Mouse (Mus musculus): ENCODE data around the gene Rapgef6. TPM values are rescaled to one million over a fixed set of nuclear protein-coding genes. Genes with fewer than 3 reads are reported as not detected.
"Not testable (repeated sequence)": the region's sequence is repeated elsewhere in the genome, so short reads cannot be mapped to it uniquely, and the experiment has no call there.

Rapgef6 gene
- polyA plus RNA-seq, 1 experiment from 2014 or later: 29.6 TPM

- 83% methylated on average over 8 of the region's 8 CpGs for WGBS
- Histone ChIP-seq H3K4me3 (peak overlapping the region; percentile 9; the same call in 1 of the 2 replicates), H3K36me3 (no peaks in the 10 kb centered on the region), H3K27me3 (ENCODE audit: insufficient read depth, poor library complexity, severe bottlenecking) (no peaks in the 10 kb centered on the region), H3K9me3 (no peaks in the 10 kb centered on the region), H3K4me1 (replicated peaks) (no peaks in the 10 kb centered on the region), H3K27ac (no peak overlapping the region; the same call in 1 of the 2 replicates)
- no peak for DNase-seq (ENCODE audit: low spot score)
Measured at GRCm38 (mm10) chr11:54595905-54596555, 73.4 kb downstream of the Rapgef6 start.

DNA sequence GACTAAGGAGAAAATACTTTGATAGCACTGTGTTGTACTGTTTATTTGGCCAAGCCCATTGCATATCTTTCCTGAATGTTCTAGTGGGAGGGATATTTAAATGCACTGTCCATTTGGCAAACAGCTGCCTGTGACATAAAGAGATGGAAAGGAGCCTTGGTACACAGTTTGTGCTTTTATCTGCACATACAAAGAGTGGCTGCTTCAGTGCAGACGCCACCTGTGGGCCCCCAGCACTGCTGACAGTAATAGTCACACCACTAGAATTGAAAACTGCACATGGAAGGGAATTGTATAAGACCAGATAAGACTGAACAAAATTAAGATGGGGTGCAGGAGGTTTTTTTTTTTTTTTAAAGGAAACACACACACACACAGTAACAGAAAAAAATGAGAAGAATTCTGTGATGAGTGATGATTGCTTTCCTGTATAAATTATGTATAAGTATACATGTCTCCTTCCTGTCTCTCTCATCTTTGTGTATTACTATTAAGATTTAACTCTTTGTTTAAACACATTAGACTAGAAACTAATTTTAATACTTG, 75.3 kb downstream of the Rapgef6 start:
- Histone ChIP-seq H3K27ac (no peak overlapping the region), H3K4me1 (replicated peaks) (no peaks in the 10 kb centered on the region), H3K4me3 (0 out of 2 replicates have a peak overlapping the region, but pooled peaks have one; percentile 1), H3K27me3 (ENCODE audit: insufficient read depth, poor library complexity, severe bottlenecking) (no peaks in the 10 kb centered on the region), H3K36me3 (no peaks in the 10 kb centered on the region), H3K9me3 (no peaks in the 10 kb centered on the region)
- no peak for DNase-seq (ENCODE audit: low spot score)
- 70% methylated on average over 1 of the region's 1 CpGs for WGBS

DNA sequence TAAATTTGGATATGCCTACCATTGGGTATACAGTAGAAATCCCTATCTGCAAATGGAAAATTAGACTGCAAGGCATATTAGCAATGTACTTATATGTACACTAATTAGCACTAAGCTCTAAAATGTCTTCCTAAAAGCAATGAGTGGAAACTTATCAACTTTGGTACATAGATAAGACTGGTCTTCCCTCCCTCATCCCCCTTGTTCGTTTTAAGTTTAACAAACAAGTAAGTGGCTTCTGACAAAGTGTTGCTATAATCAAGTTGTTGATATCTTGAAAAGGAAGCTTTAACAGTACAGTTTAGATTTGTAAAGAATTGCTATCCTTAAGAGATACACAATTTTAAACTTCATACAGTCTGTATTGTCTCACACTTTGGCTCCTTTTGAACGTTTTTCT, 78.5 kb downstream of the Rapgef6 start:
- Histone ChIP-seq H3K4me3 (no peak overlapping the region), H3K27ac (no peak overlapping the region), H3K9me3 (no peaks in the 10 kb centered on the region), H3K4me1 (replicated peaks) (no peaks in the 10 kb centered on the region), H3K27me3 (ENCODE audit: insufficient read depth, poor library complexity, severe bottlenecking) (no peaks in the 10 kb centered on the region), H3K36me3 (no peaks in the 10 kb centered on the region)
- no peak for DNase-seq (ENCODE audit: low spot score)
- 87% methylated on average over 2 of the region's 2 CpGs for WGBS

DNA sequence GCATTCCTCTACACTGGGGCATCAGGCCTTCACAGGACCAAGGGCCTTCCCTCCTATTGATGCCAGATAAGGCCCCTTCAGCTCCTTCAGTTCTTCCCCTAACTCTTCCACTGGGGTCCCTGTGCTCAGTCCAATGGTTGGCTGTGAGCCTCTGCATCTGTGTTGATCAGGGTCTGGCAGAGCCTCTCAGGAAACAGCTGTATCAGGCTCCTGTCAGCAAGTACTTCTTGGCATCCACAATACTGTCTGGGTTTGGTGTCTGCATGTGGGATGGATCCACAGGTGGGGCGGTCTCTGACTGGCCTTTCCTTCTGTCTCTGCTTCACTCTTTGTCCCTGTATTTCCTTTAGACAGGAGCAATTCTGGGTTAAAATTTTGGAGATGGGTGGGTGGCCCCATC, 80.1 kb downstream of the Rapgef6 start:
- not testable (repeated sequence) for H3K36me3 ChIP-seq; DNase-seq (ENCODE audit: low spot score); H3K27me3 ChIP-seq (ENCODE audit: insufficient read depth, poor library complexity, severe bottlenecking); H3K27ac ChIP-seq; H3K9me3 ChIP-seq; H3K4me3 ChIP-seq; H3K4me1 ChIP-seq (replicated peaks)
- WGBS: 94% methylated on average over 1 of the region's 1 CpGs

DNA sequence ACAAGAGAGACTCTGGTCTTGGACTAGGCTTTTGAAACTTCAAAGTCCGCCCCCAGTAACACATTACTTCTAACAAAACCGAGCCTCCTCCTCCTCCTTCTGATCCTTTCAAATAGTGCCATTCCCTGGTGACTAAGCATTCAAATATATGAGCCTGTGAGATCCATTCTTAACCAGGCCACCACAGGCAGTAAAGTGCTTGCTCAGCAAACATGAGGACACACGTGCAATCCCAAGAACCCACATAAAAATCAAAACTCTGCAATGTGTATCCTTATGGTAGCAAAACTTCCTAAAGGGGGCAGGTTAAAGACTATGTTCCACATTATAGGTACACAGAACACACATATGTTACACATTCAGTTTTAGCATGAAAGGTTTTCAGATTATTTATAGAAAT, 81.8 kb downstream of the Rapgef6 start:
- Histone ChIP-seq H3K4me1 (replicated peaks) (no peaks in the 10 kb centered on the region), H3K9me3 (no peaks in the 10 kb centered on the region), H3K27ac (no peak overlapping the region), H3K36me3 (no peaks in the 10 kb centered on the region), H3K27me3 (ENCODE audit: insufficient read depth, poor library complexity, severe bottlenecking) (no peaks in the 10 kb centered on the region), H3K4me3 (no peak overlapping the region)
- 81% methylated on average over 3 of the region's 3 CpGs for WGBS
- no peak for DNase-seq (ENCODE audit: low spot score)

- Histone ChIP-seq H3K27me3 (ENCODE audit: insufficient read depth, poor library complexity, severe bottlenecking) (no peaks in the 10 kb centered on the region), H3K36me3 (no peaks in the 10 kb centered on the region), H3K9me3 (no peaks in the 10 kb centered on the region), H3K27ac (no peak overlapping the region), H3K4me3 (no peak overlapping the region), H3K4me1 (replicated peaks) (no peaks in the 10 kb centered on the region)
- DNase-seq (ENCODE audit: low spot score): no peak
Measured at GRCm38 (mm10) chr11:54613628-54614027, 91.0 kb downstream of the Rapgef6 start.

GRCm38 (mm10) chr11:54614560-54614959, 91.9 kb downstream of the Rapgef6 start:
- no peak for DNase-seq (ENCODE audit: low spot score)
- no peak overlapping the region for H3K4me3 ChIP-seq
- no peaks in the 10 kb centered on the region for H3K9me3 ChIP-seq
- WGBS: 93% methylated on average over 1 of the region's 1 CpGs
- H3K36me3 ChIP-seq: no peaks in the 10 kb centered on the region
- no peak overlapping the region for H3K27ac ChIP-seq
- H3K4me1 ChIP-seq (replicated peaks): no peaks in the 10 kb centered on the region
- H3K27me3 ChIP-seq (ENCODE audit: insufficient read depth, poor library complexity, severe bottlenecking): no peaks in the 10 kb centered on the region

- WGBS: 79% methylated on average over 2 of the region's 2 CpGs
Measured at GRCm38 (mm10) chr11:54618841-54619240, 96.2 kb downstream of the Rapgef6 start.

GRCm38 (mm10) chr11:54621725-54622124, 99.1 kb downstream of the Rapgef6 start:
- H3K36me3 ChIP-seq: peaks cover 8% of the 10 kb centered on the region
- 95% methylated on average over 2 of the region's 2 CpGs for WGBS
- DNase-seq (ENCODE audit: low spot score): no peak
- H3K4me3 ChIP-seq: no peak overlapping the region
- no peaks in the 10 kb centered on the region for H3K4me1 ChIP-seq (replicated peaks)
- H3K9me3 ChIP-seq: no peaks in the 10 kb centered on the region
- H3K27ac ChIP-seq: no peak overlapping the region
- no peaks in the 10 kb centered on the region for H3K27me3 ChIP-seq (ENCODE audit: insufficient read depth, poor library complexity, severe bottlenecking)

More at GRCm38 (mm10) chr11:54618841-54619240, 96.2 kb downstream of the Rapgef6 start:
- DNase-seq (ENCODE audit: low spot score): no peak
- Histone ChIP-seq H3K27ac (no peak overlapping the region), H3K9me3 (no peaks in the 10 kb centered on the region), H3K4me3 (no peak overlapping the region), H3K4me1 (replicated peaks) (no peaks in the 10 kb centered on the region), H3K36me3 (peaks cover 7% of the 10 kb centered on the region), H3K27me3 (ENCODE audit: insufficient read depth, poor library complexity, severe bottlenecking) (no peaks in the 10 kb centered on the region)

GRCm38 (mm10) chr11:54626905-54627304, 104.3 kb downstream of the Rapgef6 start:
- H3K27me3 ChIP-seq (ENCODE audit: insufficient read depth, poor library complexity, severe bottlenecking): no peaks in the 10 kb centered on the region

GRCm38 (mm10) chr11:54646420-54646819, 123.8 kb downstream of the Rapgef6 start:
- no peaks in the 10 kb centered on the region for H3K27me3 ChIP-seq (ENCODE audit: insufficient read depth, poor library complexity, severe bottlenecking)
- no peak for DNase-seq (ENCODE audit: low spot score)
- 95% methylated on average over 4 of the region's 4 CpGs for WGBS
- peaks cover 57% of the 10 kb centered on the region for H3K36me3 ChIP-seq
- no peak overlapping the region for H3K4me3 ChIP-seq
- H3K9me3 ChIP-seq: no peaks in the 10 kb centered on the region
- no peaks in the 10 kb centered on the region for H3K4me1 ChIP-seq (replicated peaks)
- no peak overlapping the region for H3K27ac ChIP-seq

More at GRCm38 (mm10) chr11:54626905-54627304, 104.3 kb downstream of the Rapgef6 start:
- no peak for DNase-seq (ENCODE audit: low spot score)
- Histone ChIP-seq H3K4me1 (replicated peaks) (no peaks in the 10 kb centered on the region), H3K36me3 (peaks cover 18% of the 10 kb centered on the region), H3K9me3 (no peaks in the 10 kb centered on the region), H3K27ac (no peak overlapping the region), H3K4me3 (no peak overlapping the region)
- WGBS: 91% methylated on average over 1 of the region's 1 CpGs

- peaks cover 43% of the 10 kb centered on the region for H3K36me3 ChIP-seq
- no peak overlapping the region for H3K4me3 ChIP-seq
- H3K4me1 ChIP-seq (replicated peaks): no peaks in the 10 kb centered on the region
- no peak overlapping the region for H3K27ac ChIP-seq
- H3K27me3 ChIP-seq (ENCODE audit: insufficient read depth, poor library complexity, severe bottlenecking): no peaks in the 10 kb centered on the region
- no peak for DNase-seq (ENCODE audit: low spot score)
- H3K9me3 ChIP-seq: no peaks in the 10 kb centered on the region
Measured at GRCm38 (mm10) chr11:54648573-54648972, 125.9 kb downstream of the Rapgef6 start.

DNA sequence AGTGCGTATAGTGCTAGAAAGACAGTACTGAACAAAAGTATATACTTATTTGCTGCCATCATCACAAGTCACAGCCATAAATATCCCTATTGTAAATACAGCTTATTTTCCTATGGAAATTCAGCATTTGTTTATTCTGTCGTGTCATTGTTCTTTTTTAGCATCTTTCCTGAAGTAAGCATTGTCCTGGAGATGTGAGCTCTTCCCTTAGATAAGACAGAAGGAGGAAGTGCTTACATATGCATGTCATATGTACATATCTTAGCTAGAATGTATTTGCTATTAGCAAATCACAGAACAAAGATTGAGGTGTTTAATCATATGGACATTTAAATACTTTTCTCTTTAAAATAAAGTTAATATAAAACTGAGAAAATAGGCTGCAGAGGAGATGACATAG, 132.8 kb downstream of the Rapgef6 start:
- 89% methylated on average over 2 of the region's 2 CpGs for WGBS
- DNase-seq (ENCODE audit: low spot score): no peak

More for the DNA sequence above, 132.8 kb downstream of the Rapgef6 start:
- H3K9me3 ChIP-seq: no peaks in the 10 kb centered on the region
- H3K36me3 ChIP-seq: peaks cover 35% of the 10 kb centered on the region
- no peak overlapping the region for H3K4me3 ChIP-seq
- no peaks in the 10 kb centered on the region for H3K27me3 ChIP-seq (ENCODE audit: insufficient read depth, poor library complexity, severe bottlenecking)
- no peaks in the 10 kb centered on the region for H3K4me1 ChIP-seq (replicated peaks)
- no peak overlapping the region for H3K27ac ChIP-seq

Data from hindbrain, embryonic 10.5 days (tissue).